ENCODE assay signal across 19 mouse cellular contexts in the genomic region with DNA sequence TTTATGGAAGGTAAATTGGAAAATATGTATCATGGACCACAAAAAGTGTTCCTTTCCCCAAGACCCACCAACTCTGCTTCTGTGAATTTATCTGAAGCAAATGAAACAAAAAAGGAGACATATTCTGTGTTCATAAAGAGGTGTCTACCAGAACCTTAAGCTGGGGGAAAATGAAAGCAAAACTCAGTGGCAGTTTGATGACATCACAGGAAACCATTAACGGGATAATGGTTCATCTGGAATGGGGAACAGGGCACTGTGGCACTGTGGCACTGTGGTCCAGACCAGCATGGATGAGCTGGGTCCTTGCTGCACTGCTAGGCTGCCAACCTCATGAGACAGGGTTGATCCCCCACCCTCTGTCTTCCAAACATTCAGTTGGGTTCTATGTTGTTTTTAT. TPM values are rescaled to one million over a fixed set of nuclear protein-coding genes. Genes with fewer than 3 reads are reported as not detected.
DNase-seq lines count a peak whose midpoint lies in the region; ATAC-seq lines count a peak whose summit lies in the region.
"Had no signal": no experiment of that assay in that cellular context is flagged by ENCODE, and none has a peak within 500 bp of the region (broad histone marks: within the 10 kb centered on the region; RNA-seq: fewer than 3 reads in every experiment).

No protein-coding gene starts in this region.

- H3K4me1 ChIP-seq in kidney, embryonic 14.5 days (ENCODE audit: control insufficient read depth, insufficient read depth, low read length), result no peaks in the 10 kb centered on the region; the same call in 1 of the 2 replicates
- H3K4me1 ChIP-seq: midbrain, embryonic 12.5 days had no signal

- ATAC-seq in kidney, embryonic 14.5 days (ENCODE audit: low FRiP score, low TSS enrichment), result no peak
- peak; percentile 86 for ATAC-seq in common myeloid progenitor, adult 5-6 weeks (replicated peaks; ENCODE audit: low read depth, poor library complexity, severe bottlenecking)
- ATAC-seq in megakaryocyte progenitor cell, adult 5-6 weeks (replicated peaks; ENCODE audit: poor library complexity), result peak; percentile 90
- ATAC-seq: hindbrain, embryonic 16.5 days had no signal

- no peaks in the 10 kb centered on the region for H3K27me3 ChIP-seq in kidney, embryonic 14.5 days (ENCODE audit: control insufficient read depth, insufficient read depth, low read length)
- H3K27me3 ChIP-seq: midbrain, embryonic 12.5 days had no signal

- H3K27ac ChIP-seq in kidney, embryonic 14.5 days (ENCODE audit: low read depth, low read length), result no peak overlapping the region
- H3K27ac ChIP-seq: midbrain, embryonic 12.5 days had no signal

- H3K4me2 ChIP-seq in kidney, embryonic 14.5 days (replicated peaks; ENCODE audit: low read depth, low read length), result no peak overlapping the region
- H3K4me2 ChIP-seq: heart, embryonic 12.5 days; liver, embryonic 11.5 days; midbrain, embryonic 12.5 days had no signal

- DNase-seq in kidney, adult 9 months, result peak; percentile 32
- DNase-seq in CD4-positive helper T cell, adult 2 months (ENCODE audit: low read depth, low spot score), result peak; percentile 20
- no peak for DNase-seq in layer of hippocampus, adult 11-12 months (ENCODE audit: low spot score)
- DNase-seq in thymus, postnatal 0 days (ENCODE audit: low spot score), result no peak
- DNase-seq: adrenal gland, postnatal 25 days; cerebellum, adult 2 months; gastrocnemius, postnatal 14 days; layer of hippocampus, postnatal 36 days; retina, postnatal 1 day; right cerebral cortex, postnatal 4 days had no signal

- H3K4me3 ChIP-seq in kidney, embryonic 14.5 days (ENCODE audit: low read length), result no peak overlapping the region
- H3K4me3 ChIP-seq: heart, embryonic 12.5 days; midbrain, embryonic 12.5 days had no signal

- H3K36me3 ChIP-seq in kidney, embryonic 14.5 days (ENCODE audit: control insufficient read depth, insufficient read depth, low read length), result no peaks in the 10 kb centered on the region
- H3K36me3 ChIP-seq: heart, embryonic 12.5 days; midbrain, embryonic 12.5 days had no signal

- H3K9me3 ChIP-seq in kidney, embryonic 14.5 days (ENCODE audit: control insufficient read depth, low read length), result no peaks in the 10 kb centered on the region
- H3K9me3 ChIP-seq: heart, embryonic 12.5 days; midbrain, embryonic 12.5 days had no signal

- WGBS in kidney, embryonic 14.5 days, result 67% methylated on average over 1 of the region's 1 CpGs

- no peak overlapping the region for H3K9ac ChIP-seq in kidney, embryonic 14.5 days (ENCODE audit: low read depth, low read length)
- H3K9ac ChIP-seq: heart, embryonic 12.5 days; midbrain, embryonic 12.5 days had no signal

RNA-seq across cellular contexts. Expression of gene Gm826, which starts 1.1 kb away (rescaled TPM):
- 0.37 and 0.73 TPM in 2 replicates for polyA plus RNA-seq in kidney, embryonic 14.5 days (2014; fragmentation: Nextera tagmentation; extraction: Ambion mirVana)
- not detected in 2 replicates for total RNA-seq in common myeloid progenitor, adult 5-6 weeks (2017)
- total RNA-seq in megakaryocyte progenitor cell, adult 5-6 weeks (2015), result not detected in 2 replicates
- not detected in 2 replicates for total RNA-seq in megakaryocyte progenitor cell, adult 5-6 weeks (2017)
- polyA plus RNA-seq in thymus, postnatal 0 days (2015; fragmentation: Nextera tagmentation; extraction: Ambion mirVana), result 0.75 and 1.7 TPM in 2 replicates
- total RNA-seq: layer of hippocampus, postnatal 36 days; neutrophil, adult 5-6 weeks had no signal
- polyA plus RNA-seq: forebrain, embryonic 11.5 days; hindbrain, embryonic 16.5 days had no signal

RNA-seq across cellular contexts. Expression of gene Mafb, which starts 31.8 kb away (rescaled TPM):
- 23.0 and 33.2 TPM in 2 replicates for polyA plus RNA-seq in kidney, embryonic 14.5 days (2014; fragmentation: Nextera tagmentation; extraction: Ambion mirVana)
- not detected in 2 replicates for total RNA-seq in common myeloid progenitor, adult 5-6 weeks (2017)
- total RNA-seq in megakaryocyte progenitor cell, adult 5-6 weeks (2015), result 0.39 and 0.83 TPM in 2 replicates
- total RNA-seq in megakaryocyte progenitor cell, adult 5-6 weeks (2017), result 0.08 and 0.14 TPM in 2 replicates
- polyA plus RNA-seq in thymus, postnatal 0 days (2015; fragmentation: Nextera tagmentation; extraction: Ambion mirVana), result 8.5 and 10.7 TPM in 2 replicates

Comparison
In these comparisons a context has a peak if more than half of its experiments do, and no peak if none do; other contexts are left out.
1. DNase-seq: peak in kidney, adult 9 months (single experiment) and CD4-positive helper T cell, adult 2 months (single experiment); none in layer of hippocampus, adult 11-12 months (single experiment) and thymus, postnatal 0 days (single experiment).